Mouse (Mus musculus): ENCODE results near the gene Gucy1b1.
A peak's percentile ranks its signal among the peaks of the same experiment; 100 is the strongest.

- TF ChIP-seq CTCF (IDR thresholded peaks at IDR 0.05; ENCODE audit: low read depth) (peak; percentile 68), EP300 (IDR thresholded peaks at IDR 0.05; ENCODE audit: low read depth) (no peak)
Observed at GRCm38 (mm10) chr3:81995988-81996387, 78.5 kb downstream of the Gucy1b1 start.

All from heart, postnatal 0 days (tissue).